Mouse (Mus musculus) kidney, postnatal 10 days (tissue): ENCODE measurements around the gene Ydjc.

Experiments
- DNase-seq: peaks from one replicate; pipeline ENCODE4 v3.0.0; 2021; ENCODE audit warnings: mixed read lengths

The Ydjc gene

GRCm38 (mm10) chr16:17144339-17144738, at the start of gene Ydjc:
Ydjc (plus strand) TSS chr16:17144621.
- no peak for DNase-seq

- no peak for DNase-seq
These were observed 47.5 kb upstream of the Ydjc start for GRCm38 (mm10) chr16:17096938-17097337.

- peak; percentile 51 for DNase-seq
These were observed 41.7 kb upstream of the Ydjc start for GRCm38 (mm10) chr16:17102630-17103220.

- peak; percentile 38 for DNase-seq
These were observed 39.8 kb upstream of the Ydjc start for GRCm38 (mm10) chr16:17104600-17104999.

- peak; percentile 78 for DNase-seq
These were observed 33.4 kb upstream of the Ydjc start, which contains the start of gene Ppil2 for GRCm38 (mm10) chr16:17110771-17111743. Ppil2 (minus strand) TSS chr16:17111257.

- DNase-seq = no peak
These were observed 27.1 kb upstream of the Ydjc start for GRCm38 (mm10) chr16:17117309-17117799.

GRCm38 (mm10) chr16:17121569-17121968, 22.9 kb upstream of the Ydjc start:
- DNase-seq = no peak

- DNase-seq = no peak
These were observed 20.1 kb upstream of the Ydjc start for GRCm38 (mm10) chr16:17124119-17124870.

GRCm38 (mm10) chr16:17124871-17125520, 19.4 kb upstream of the Ydjc start, which contains the start of gene 2610318N02Rik:
2610318N02Rik (minus strand) TSS chr16:17125167.
- peak; percentile 82 for DNase-seq

GRCm38 (mm10) chr16:17127292-17127691, 17.1 kb upstream of the Ydjc start:
- peak; percentile 70 for DNase-seq

- DNase-seq = peak; percentile 32
These were observed 13.0 kb upstream of the Ydjc start for GRCm38 (mm10) chr16:17131191-17132088.

- DNase-seq = peak; percentile 98
These were observed 12.1 kb upstream of the Ydjc start, which contains the start of gene Sdf2l1 for GRCm38 (mm10) chr16:17132089-17132905. Sdf2l1 (minus strand) TSS chr16:17132383.

- no peak for DNase-seq
These were observed 11.6 kb upstream of the Ydjc start for GRCm38 (mm10) chr16:17132906-17133200.

- no peak for DNase-seq
These were observed 7.1 kb upstream of the Ydjc start for GRCm38 (mm10) chr16:17137355-17137754.

GRCm38 (mm10) chr16:17146772-17147235, 2.4 kb downstream of the Ydjc start, which contains the start of gene Ccdc116:
Ccdc116 (minus strand) TSS chr16:17147229.
- peak; percentile 85 for DNase-seq

GRCm38 (mm10) chr16:17147391-17147929, 3.0 kb downstream of the Ydjc start:
- DNase-seq = no peak

- DNase-seq = peak; percentile 43
These were observed 3.7 kb downstream of the Ydjc start for GRCm38 (mm10) chr16:17148084-17148483.

- no peak for DNase-seq
These were observed 6.3 kb downstream of the Ydjc start for GRCm38 (mm10) chr16:17150520-17151258.

- no peak for DNase-seq
These were observed 7.5 kb downstream of the Ydjc start for GRCm38 (mm10) chr16:17151874-17152273.
